Mouse (Mus musculus): ENCODE results near the gene Nanos3. TPM values are rescaled to one million over a fixed set of nuclear protein-coding genes. Genes with fewer than 3 reads are reported as not detected.

Nanos3 gene
- polyA plus RNA-seq, 1 experiment from 2014 or later, result 5.0 TPM

DNA sequence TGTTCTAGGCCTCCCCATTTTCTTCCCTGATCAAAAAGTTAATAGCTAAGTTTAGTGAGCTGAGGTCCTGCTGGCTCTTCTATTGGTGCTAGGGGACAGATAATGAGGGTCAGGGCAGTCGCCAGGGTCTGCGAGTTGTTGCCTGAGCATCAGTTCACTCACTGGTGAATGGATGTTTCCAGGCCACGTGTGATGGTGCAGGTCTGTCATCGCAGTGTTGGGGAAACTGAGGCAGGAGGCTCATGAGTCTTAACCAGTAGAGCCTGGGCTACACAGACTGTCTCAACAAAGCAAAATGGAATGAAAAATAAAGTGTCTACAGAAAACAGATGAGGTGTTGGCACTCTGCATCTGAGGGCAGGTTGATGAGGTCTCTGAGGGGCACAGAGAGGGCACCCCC is 13.9 kb upstream of the Nanos3 start:
- Histone ChIP-seq H3K9me3 (ENCODE audit: control insufficient read depth, low read depth, low read length) (no peaks in the 10 kb centered on the region), H3K27me3 (ENCODE audit: control insufficient read depth, insufficient read depth, low read length) (no peaks in the 10 kb centered on the region), H3K36me3 (ENCODE audit: control insufficient read depth, insufficient read depth, low read length) (peaks cover 5% of the 10 kb centered on the region; the same call in 1 of the 2 replicates), H3K27ac (ENCODE audit: low read length) (peak overlapping the region; percentile 95), H3K9ac (replicated peaks; ENCODE audit: low read depth, low read length) (no peak overlapping the region), H3K4me2 (replicated peaks; ENCODE audit: low read depth, low read length) (peak overlapping the region; percentile 51), H3K4me3 (ENCODE audit: low read depth, low read length) (0 out of 2 replicates have a peak overlapping the region, but pooled peaks have one; percentile 40), H3K4me1 (ENCODE audit: control insufficient read depth, insufficient read depth, low read length) (peaks cover 51% of the 10 kb centered on the region)
- ATAC-seq (ENCODE audit: insufficient number of reproducible peaks, insufficient read depth, low FRiP score, low read depth), result no peak
- WGBS, result 25% methylated on average over 4 of the region's 4 CpGs

DNA sequence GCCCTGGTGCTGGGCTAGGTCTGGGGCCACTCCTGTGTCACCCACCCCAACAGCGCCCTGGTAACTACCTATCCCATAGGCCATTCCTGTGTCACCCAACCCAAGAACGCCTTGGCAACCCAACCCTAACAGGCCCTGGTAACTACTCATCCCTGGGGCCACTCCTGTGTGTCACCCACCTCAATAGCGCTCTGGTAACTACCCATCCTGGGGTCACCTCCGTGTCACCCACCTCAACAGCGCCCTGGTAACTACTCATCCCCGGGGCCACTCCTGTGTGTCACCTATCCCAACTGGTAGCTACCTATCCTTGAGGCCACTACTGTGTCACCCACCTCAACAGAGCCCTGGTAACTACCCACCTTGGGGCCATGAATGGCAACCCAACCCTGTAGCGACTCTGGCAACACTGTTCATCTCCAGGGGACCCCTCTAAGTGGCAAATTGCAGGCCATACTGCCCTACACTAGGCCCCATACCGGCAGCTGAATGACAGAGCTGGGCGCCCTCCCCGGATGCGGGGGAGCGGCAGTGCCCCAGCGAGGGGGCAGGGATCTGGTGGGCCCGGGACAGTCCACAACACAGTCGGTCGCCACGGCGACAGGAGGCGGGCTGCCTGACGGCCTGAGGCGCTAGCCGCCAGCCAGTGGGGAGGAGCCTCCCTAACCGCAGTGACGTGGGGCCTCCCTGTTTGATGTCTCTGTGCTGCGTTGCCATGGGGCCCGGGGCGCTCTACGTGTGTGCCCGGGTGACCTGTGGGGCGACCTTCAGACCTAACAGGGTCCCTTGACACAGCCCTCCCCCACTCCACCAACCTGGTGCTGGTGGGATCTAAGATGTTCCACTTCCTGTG is 13.1 kb upstream of the Nanos3 start:
- peak overlapping the region; percentile 51 for H3K4me2 ChIP-seq (replicated peaks; ENCODE audit: low read depth, low read length)
- 3% methylated on average over 30 of the region's 30 CpGs for WGBS
- H3K36me3 ChIP-seq (ENCODE audit: control insufficient read depth, insufficient read depth, low read length), result peaks cover 5% of the 10 kb centered on the region; the same call in 1 of the 2 replicates
- H3K9me3 ChIP-seq (ENCODE audit: control insufficient read depth, low read depth, low read length), result no peaks in the 10 kb centered on the region
- peak overlapping the region; percentile 95 for H3K27ac ChIP-seq (ENCODE audit: low read length)
- H3K9ac ChIP-seq (replicated peaks; ENCODE audit: low read depth, low read length), result peak overlapping the region; percentile 28
- H3K4me1 ChIP-seq (ENCODE audit: control insufficient read depth, insufficient read depth, low read length), result peaks cover 47% of the 10 kb centered on the region
- peak; percentile 77 for ATAC-seq (ENCODE audit: insufficient number of reproducible peaks, insufficient read depth, low FRiP score, low read depth)
- H3K4me3 ChIP-seq (ENCODE audit: low read depth, low read length), result peak overlapping the region; percentile 40
- no peaks in the 10 kb centered on the region for H3K27me3 ChIP-seq (ENCODE audit: control insufficient read depth, insufficient read depth, low read length)

DNA sequence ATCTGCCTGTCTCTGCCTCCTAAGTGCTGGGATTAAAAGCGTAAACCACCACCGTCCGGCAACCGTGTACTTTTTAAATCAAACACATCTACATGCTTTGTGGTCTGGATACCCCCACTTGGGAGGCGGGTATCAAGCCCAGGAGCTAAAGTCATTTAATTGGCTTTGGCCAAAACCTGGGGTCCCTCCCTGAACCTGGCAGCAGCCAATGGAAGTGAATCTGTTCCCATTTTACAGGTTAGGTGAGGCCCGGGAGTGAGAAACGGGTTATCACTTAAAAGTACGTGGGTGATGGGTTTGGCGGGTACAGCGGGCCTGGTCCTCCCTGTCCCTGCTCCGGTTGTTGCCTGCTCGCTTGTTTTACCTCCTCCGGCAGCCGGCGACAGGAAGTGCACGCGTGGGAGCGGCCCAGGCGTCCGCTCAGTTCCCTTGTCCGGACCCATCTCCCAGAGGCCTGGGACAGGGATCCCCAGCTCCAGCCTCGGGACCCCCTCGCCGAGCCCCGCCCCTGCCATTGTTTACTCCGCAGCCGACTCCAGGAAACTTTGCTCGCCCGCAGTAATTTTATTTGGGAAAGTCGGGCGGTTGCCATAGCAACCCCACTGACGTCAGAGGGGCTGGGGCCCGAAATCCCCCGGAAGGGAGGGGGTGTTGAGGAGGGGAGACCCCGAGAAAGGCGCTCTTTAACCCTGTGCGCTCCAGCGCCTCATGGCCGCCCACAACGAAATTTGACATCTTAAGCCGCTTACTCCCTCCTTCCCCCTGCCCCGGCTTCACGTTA is 12.3 kb upstream of the Nanos3 start:
- peak overlapping the region; percentile 50 for H3K9ac ChIP-seq (replicated peaks; ENCODE audit: low read depth, low read length)
- peaks cover 2% of the 10 kb centered on the region; the same call in 1 of the 2 replicates for H3K36me3 ChIP-seq (ENCODE audit: control insufficient read depth, insufficient read depth, low read length)
- 2% methylated on average over 43 of the region's 43 CpGs for WGBS
- H3K9me3 ChIP-seq (ENCODE audit: control insufficient read depth, low read depth, low read length), result no peaks in the 10 kb centered on the region
- peak overlapping the region; percentile 40 for H3K4me3 ChIP-seq (ENCODE audit: low read depth, low read length)
- peaks cover 44% of the 10 kb centered on the region for H3K4me1 ChIP-seq (ENCODE audit: control insufficient read depth, insufficient read depth, low read length)
- H3K27ac ChIP-seq (ENCODE audit: low read length), result peak overlapping the region; percentile 95
- peak overlapping the region; percentile 51 for H3K4me2 ChIP-seq (replicated peaks; ENCODE audit: low read depth, low read length)
- no peaks in the 10 kb centered on the region for H3K27me3 ChIP-seq (ENCODE audit: control insufficient read depth, insufficient read depth, low read length)
- peak; percentile 49 for ATAC-seq (ENCODE audit: insufficient number of reproducible peaks, insufficient read depth, low FRiP score, low read depth)

- H3K27ac ChIP-seq (ENCODE audit: low read length), result no peak overlapping the region
- ATAC-seq (ENCODE audit: insufficient number of reproducible peaks, insufficient read depth, low FRiP score, low read depth), result no peak
- no peak overlapping the region for H3K4me3 ChIP-seq (ENCODE audit: low read depth, low read length)
- H3K4me2 ChIP-seq (replicated peaks; ENCODE audit: low read depth, low read length), result no peak overlapping the region
- peaks cover 32% of the 10 kb centered on the region for H3K4me1 ChIP-seq (ENCODE audit: control insufficient read depth, insufficient read depth, low read length)
- H3K36me3 ChIP-seq (ENCODE audit: control insufficient read depth, insufficient read depth, low read length), result no peaks in the 10 kb centered on the region
- H3K27me3 ChIP-seq (ENCODE audit: control insufficient read depth, insufficient read depth, low read length), result no peaks in the 10 kb centered on the region
- H3K9ac ChIP-seq (replicated peaks; ENCODE audit: low read depth, low read length), result no peak overlapping the region
- 81% methylated on average over 3 of the region's 3 CpGs for WGBS
- no peaks in the 10 kb centered on the region for H3K9me3 ChIP-seq (ENCODE audit: control insufficient read depth, low read depth, low read length)
Measured at GRCm38 (mm10) chr8:84194224-84194743, 9.3 kb upstream of the Nanos3 start.

DNA sequence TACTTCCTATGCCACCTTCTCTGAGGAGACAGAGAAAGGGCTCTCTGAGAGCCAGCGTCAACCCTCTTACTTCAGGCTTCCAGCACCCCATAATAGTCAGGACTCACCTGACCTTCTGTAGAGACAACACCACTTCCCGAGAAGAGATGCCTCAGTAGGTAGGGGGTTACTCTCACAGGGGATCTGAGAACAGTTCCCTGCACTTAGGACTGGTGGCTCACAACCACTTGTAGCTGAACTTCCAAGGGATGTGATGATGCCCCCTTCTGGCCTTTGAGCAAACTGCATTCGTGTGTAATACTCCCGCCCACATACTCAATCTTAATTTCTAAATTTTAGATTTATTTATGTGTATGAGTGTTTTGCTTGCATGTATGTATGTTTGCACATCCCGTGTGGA is 8.5 kb upstream of the Nanos3 start:
- Histone ChIP-seq H3K4me3 (ENCODE audit: low read depth, low read length) (no peak overlapping the region), H3K4me2 (replicated peaks; ENCODE audit: low read depth, low read length) (no peak overlapping the region), H3K36me3 (ENCODE audit: control insufficient read depth, insufficient read depth, low read length) (no peaks in the 10 kb centered on the region), H3K9me3 (ENCODE audit: control insufficient read depth, low read depth, low read length) (no peaks in the 10 kb centered on the region), H3K27ac (ENCODE audit: low read length) (no peak overlapping the region), H3K4me1 (ENCODE audit: control insufficient read depth, insufficient read depth, low read length) (peaks cover 24% of the 10 kb centered on the region), H3K27me3 (ENCODE audit: control insufficient read depth, insufficient read depth, low read length) (no peaks in the 10 kb centered on the region), H3K9ac (replicated peaks; ENCODE audit: low read depth, low read length) (no peak overlapping the region)
- 82% methylated on average over 5 of the region's 5 CpGs for WGBS
- ATAC-seq (ENCODE audit: insufficient number of reproducible peaks, insufficient read depth, low FRiP score, low read depth), result no peak

GRCm38 (mm10) chr8:84193161-84193560 is 8.1 kb upstream of the Nanos3 start:
- Histone ChIP-seq H3K4me3 (ENCODE audit: low read depth, low read length) (no peak overlapping the region), H3K4me2 (replicated peaks; ENCODE audit: low read depth, low read length) (no peak overlapping the region), H3K4me1 (ENCODE audit: control insufficient read depth, insufficient read depth, low read length) (peaks cover 20% of the 10 kb centered on the region), H3K36me3 (ENCODE audit: control insufficient read depth, insufficient read depth, low read length) (no peaks in the 10 kb centered on the region), H3K27me3 (ENCODE audit: control insufficient read depth, insufficient read depth, low read length) (no peaks in the 10 kb centered on the region), H3K27ac (ENCODE audit: low read length) (no peak overlapping the region), H3K9me3 (ENCODE audit: control insufficient read depth, low read depth, low read length) (no peaks in the 10 kb centered on the region), H3K9ac (replicated peaks; ENCODE audit: low read depth, low read length) (no peak overlapping the region)
- WGBS, result 72% methylated on average over 4 of the region's 4 CpGs
- no peak for ATAC-seq (ENCODE audit: insufficient number of reproducible peaks, insufficient read depth, low FRiP score, low read depth)

DNA sequence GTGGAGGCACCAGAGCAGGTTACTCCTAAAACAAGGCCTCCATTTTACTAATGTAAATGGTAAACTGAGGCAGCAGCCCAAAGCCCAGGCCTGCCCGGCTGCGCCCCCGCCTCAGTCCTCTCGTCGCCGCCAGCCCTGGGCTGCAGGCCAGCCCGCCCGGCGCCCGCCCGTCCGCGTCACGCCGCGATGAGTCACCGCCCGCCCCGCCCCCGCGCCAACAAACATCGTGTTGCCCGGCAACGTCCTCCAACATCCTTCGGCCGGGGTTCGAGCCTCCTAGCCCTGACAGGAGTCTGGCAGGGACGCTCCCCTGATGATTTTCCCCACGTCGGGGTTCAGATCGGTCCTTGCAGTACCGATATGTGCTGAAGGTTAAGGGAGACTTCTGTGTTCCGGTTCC is 7.5 kb upstream of the Nanos3 start:
- Histone ChIP-seq H3K36me3 (ENCODE audit: control insufficient read depth, insufficient read depth, low read length) (no peaks in the 10 kb centered on the region), H3K27me3 (ENCODE audit: control insufficient read depth, insufficient read depth, low read length) (no peaks in the 10 kb centered on the region), H3K4me1 (ENCODE audit: control insufficient read depth, insufficient read depth, low read length) (peaks cover 16% of the 10 kb centered on the region), H3K4me2 (replicated peaks; ENCODE audit: low read depth, low read length) (peak overlapping the region; percentile 44), H3K27ac (ENCODE audit: low read length) (peak overlapping the region; percentile 86), H3K4me3 (ENCODE audit: low read depth, low read length) (peak overlapping the region; percentile 14; the same call in 1 of the 2 replicates), H3K9ac (replicated peaks; ENCODE audit: low read depth, low read length) (no peak overlapping the region), H3K9me3 (ENCODE audit: control insufficient read depth, low read depth, low read length) (no peaks in the 10 kb centered on the region)
- ATAC-seq (ENCODE audit: insufficient number of reproducible peaks, insufficient read depth, low FRiP score, low read depth), result peak; percentile 71
- WGBS, result 3% methylated on average over 33 of the region's 33 CpGs

- Histone ChIP-seq H3K4me1 (ENCODE audit: control insufficient read depth, insufficient read depth, low read length) (peaks cover 16% of the 10 kb centered on the region), H3K27me3 (ENCODE audit: control insufficient read depth, insufficient read depth, low read length) (no peaks in the 10 kb centered on the region), H3K4me2 (replicated peaks; ENCODE audit: low read depth, low read length) (peak overlapping the region; percentile 44), H3K36me3 (ENCODE audit: control insufficient read depth, insufficient read depth, low read length) (no peaks in the 10 kb centered on the region), H3K4me3 (ENCODE audit: low read depth, low read length) (peak overlapping the region; percentile 14; the same call in 1 of the 2 replicates), H3K9ac (replicated peaks; ENCODE audit: low read depth, low read length) (0 out of 2 replicates have a peak overlapping the region, but pooled peaks have one; percentile 18), H3K27ac (ENCODE audit: low read length) (peak overlapping the region; percentile 86), H3K9me3 (ENCODE audit: control insufficient read depth, low read depth, low read length) (no peaks in the 10 kb centered on the region)
- peak; percentile 84 for ATAC-seq (ENCODE audit: insufficient number of reproducible peaks, insufficient read depth, low FRiP score, low read depth)
- WGBS, result 24% methylated on average over 13 of the region's 13 CpGs
Measured at GRCm38 (mm10) chr8:84192023-84192422, 7.0 kb upstream of the Nanos3 start.
